Mouse (Mus musculus): ENCODE results near the gene Arhgap31. TPM values are rescaled to one million over a fixed set of nuclear protein-coding genes. Genes with fewer than 3 reads are reported as not detected.
A peak's percentile ranks its signal among the peaks of the same experiment; 100 is the strongest.

The Arhgap31 gene
- polyA plus RNA-seq, 1 experiment from 2014 or later = 23.9 TPM

- Histone ChIP-seq H3K4me1 (replicated peaks; ENCODE audit: control insufficient read depth, insufficient read depth, low read length) (peaks cover 15% of the 10 kb centered on the region), H3K36me3 (ENCODE audit: control insufficient read depth, insufficient read depth, low read length) (peaks cover 3% of the 10 kb centered on the region; the same call in 1 of the 2 replicates), H3K4me2 (ENCODE audit: low read depth, low read length) (no peak overlapping the region), H3K9ac (ENCODE audit: low read length) (no peak overlapping the region), H3K4me3 (ENCODE audit: low read length) (no peak overlapping the region), H3K27me3 (ENCODE audit: control insufficient read depth, insufficient read depth, low read depth, low read length) (no peaks in the 10 kb centered on the region), H3K27ac (ENCODE audit: low read length) (no peak overlapping the region), H3K9me3 (ENCODE audit: control insufficient read depth, low read length) (no peaks in the 10 kb centered on the region)
- ATAC-seq (ENCODE audit: low read depth) = no peak
- 82% methylated on average over 5 of the region's 5 CpGs for WGBS
Measured at GRCm38 (mm10) chr16:38697611-38698010, 15.5 kb downstream of the Arhgap31 start.

GRCm38 (mm10) chr16:38695557-38695956 lies 17.5 kb downstream of the Arhgap31 start:
- WGBS = 72% methylated on average over 5 of the region's 5 CpGs
- no peak overlapping the region for H3K9ac ChIP-seq (ENCODE audit: low read length)
- H3K4me2 ChIP-seq (ENCODE audit: low read depth, low read length) = no peak overlapping the region
- ATAC-seq (ENCODE audit: low read depth) = no peak
- H3K27ac ChIP-seq (ENCODE audit: low read length) = no peak overlapping the region
- no peaks in the 10 kb centered on the region for H3K27me3 ChIP-seq (ENCODE audit: control insufficient read depth, insufficient read depth, low read depth, low read length)
- peaks cover 2% of the 10 kb centered on the region for H3K4me1 ChIP-seq (replicated peaks; ENCODE audit: control insufficient read depth, insufficient read depth, low read length)
- no peak overlapping the region for H3K4me3 ChIP-seq (ENCODE audit: low read length)
- H3K36me3 ChIP-seq (ENCODE audit: control insufficient read depth, insufficient read depth, low read length) = peaks cover 3% of the 10 kb centered on the region; the same call in 1 of the 2 replicates
- no peaks in the 10 kb centered on the region for H3K9me3 ChIP-seq (ENCODE audit: control insufficient read depth, low read length)

- Histone ChIP-seq H3K4me3 (ENCODE audit: low read length) (no peak overlapping the region), H3K36me3 (ENCODE audit: control insufficient read depth, insufficient read depth, low read length) (peaks cover 3% of the 10 kb centered on the region; the same call in 1 of the 2 replicates), H3K27me3 (ENCODE audit: control insufficient read depth, insufficient read depth, low read depth, low read length) (no peaks in the 10 kb centered on the region), H3K9ac (ENCODE audit: low read length) (no peak overlapping the region), H3K4me1 (replicated peaks; ENCODE audit: control insufficient read depth, insufficient read depth, low read length) (no peaks in the 10 kb centered on the region), H3K4me2 (ENCODE audit: low read depth, low read length) (no peak overlapping the region), H3K9me3 (ENCODE audit: control insufficient read depth, low read length) (no peaks in the 10 kb centered on the region), H3K27ac (ENCODE audit: low read length) (no peak overlapping the region)
- no peak for ATAC-seq (ENCODE audit: low read depth)
- 92% methylated on average over 6 of the region's 6 CpGs for WGBS
Measured at GRCm38 (mm10) chr16:38694906-38695540, 18.1 kb downstream of the Arhgap31 start.

GRCm38 (mm10) chr16:38690501-38690900 lies 22.6 kb downstream of the Arhgap31 start:
- 85% methylated on average over 5 of the region's 5 CpGs for WGBS
- peaks cover 7% of the 10 kb centered on the region for H3K36me3 ChIP-seq (ENCODE audit: control insufficient read depth, insufficient read depth, low read length)
- no peaks in the 10 kb centered on the region for H3K27me3 ChIP-seq (ENCODE audit: control insufficient read depth, insufficient read depth, low read depth, low read length)
- H3K4me2 ChIP-seq (ENCODE audit: low read depth, low read length) = no peak overlapping the region
- no peak for ATAC-seq (ENCODE audit: low read depth)
- H3K9me3 ChIP-seq (ENCODE audit: control insufficient read depth, low read length) = no peaks in the 10 kb centered on the region
- H3K4me3 ChIP-seq (ENCODE audit: low read length) = no peak overlapping the region
- H3K4me1 ChIP-seq (replicated peaks; ENCODE audit: control insufficient read depth, insufficient read depth, low read length) = peaks cover 13% of the 10 kb centered on the region; the same call in 1 of the 2 replicates
- H3K27ac ChIP-seq (ENCODE audit: low read length) = no peak overlapping the region
- H3K9ac ChIP-seq (ENCODE audit: low read length) = no peak overlapping the region

- Histone ChIP-seq H3K9me3 (ENCODE audit: control insufficient read depth, low read length) (no peaks in the 10 kb centered on the region), H3K9ac (ENCODE audit: low read length) (no peak overlapping the region), H3K36me3 (ENCODE audit: control insufficient read depth, insufficient read depth, low read length) (peaks cover 4% of the 10 kb centered on the region), H3K27ac (ENCODE audit: low read length) (no peak overlapping the region), H3K4me3 (ENCODE audit: low read length) (no peak overlapping the region), H3K4me1 (replicated peaks; ENCODE audit: control insufficient read depth, insufficient read depth, low read length) (peaks cover 13% of the 10 kb centered on the region; the same call in 1 of the 2 replicates), H3K27me3 (ENCODE audit: control insufficient read depth, insufficient read depth, low read depth, low read length) (no peaks in the 10 kb centered on the region), H3K4me2 (ENCODE audit: low read depth, low read length) (no peak overlapping the region)
- ATAC-seq (ENCODE audit: low read depth) = no peak; the same call in 1 of the 2 replicates
- 63% methylated on average over 10 of the region's 10 CpGs for WGBS
Measured at GRCm38 (mm10) chr16:38689786-38690185, 23.3 kb downstream of the Arhgap31 start.

GRCm38 (mm10) chr16:38688531-38689264 lies 24.4 kb downstream of the Arhgap31 start:
- no peak for ATAC-seq (ENCODE audit: low read depth)
- Histone ChIP-seq H3K36me3 (ENCODE audit: control insufficient read depth, insufficient read depth, low read length) (peaks cover 4% of the 10 kb centered on the region), H3K4me3 (ENCODE audit: low read length) (no peak overlapping the region), H3K4me2 (ENCODE audit: low read depth, low read length) (no peak overlapping the region), H3K27ac (ENCODE audit: low read length) (peak overlapping the region; percentile 12; the same call in 1 of the 2 replicates), H3K9ac (ENCODE audit: low read length) (no peak overlapping the region), H3K9me3 (ENCODE audit: control insufficient read depth, low read length) (no peaks in the 10 kb centered on the region), H3K27me3 (ENCODE audit: control insufficient read depth, insufficient read depth, low read depth, low read length) (no peaks in the 10 kb centered on the region), H3K4me1 (replicated peaks; ENCODE audit: control insufficient read depth, insufficient read depth, low read length) (peaks cover 13% of the 10 kb centered on the region; the same call in 1 of the 2 replicates)
- 78% methylated on average over 12 of the region's 12 CpGs for WGBS

DNA sequence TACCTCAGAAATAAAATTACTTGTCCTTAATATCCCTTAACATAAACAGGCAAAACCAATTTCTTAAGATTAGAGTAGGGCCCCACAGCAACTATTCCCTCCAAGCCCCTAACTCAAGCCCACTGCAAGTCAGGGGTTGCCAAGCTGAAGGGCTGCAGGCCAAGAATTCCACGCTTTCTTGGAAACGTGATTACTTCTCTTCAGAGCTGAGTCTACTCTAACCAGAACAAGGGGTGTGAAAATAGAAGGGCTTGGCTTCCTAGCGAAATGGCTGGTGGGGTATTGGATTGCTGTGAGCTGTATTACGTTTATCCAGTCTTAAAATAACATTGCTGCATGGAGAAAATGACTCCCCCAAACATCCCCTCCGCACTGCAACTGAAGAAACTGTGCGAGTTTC lies 25.4 kb downstream of the Arhgap31 start:
- Histone ChIP-seq H3K9ac (ENCODE audit: low read length) (no peak overlapping the region), H3K36me3 (ENCODE audit: control insufficient read depth, insufficient read depth, low read length) (peaks cover 4% of the 10 kb centered on the region), H3K4me1 (replicated peaks; ENCODE audit: control insufficient read depth, insufficient read depth, low read length) (peaks cover 13% of the 10 kb centered on the region; the same call in 1 of the 2 replicates), H3K27me3 (ENCODE audit: control insufficient read depth, insufficient read depth, low read depth, low read length) (no peaks in the 10 kb centered on the region), H3K27ac (ENCODE audit: low read length) (no peak overlapping the region), H3K4me3 (ENCODE audit: low read length) (no peak overlapping the region), H3K4me2 (ENCODE audit: low read depth, low read length) (no peak overlapping the region), H3K9me3 (ENCODE audit: control insufficient read depth, low read length) (no peaks in the 10 kb centered on the region)
- 49% methylated on average over 6 of the region's 6 CpGs for WGBS
- ATAC-seq (ENCODE audit: low read depth) = no peak

DNA sequence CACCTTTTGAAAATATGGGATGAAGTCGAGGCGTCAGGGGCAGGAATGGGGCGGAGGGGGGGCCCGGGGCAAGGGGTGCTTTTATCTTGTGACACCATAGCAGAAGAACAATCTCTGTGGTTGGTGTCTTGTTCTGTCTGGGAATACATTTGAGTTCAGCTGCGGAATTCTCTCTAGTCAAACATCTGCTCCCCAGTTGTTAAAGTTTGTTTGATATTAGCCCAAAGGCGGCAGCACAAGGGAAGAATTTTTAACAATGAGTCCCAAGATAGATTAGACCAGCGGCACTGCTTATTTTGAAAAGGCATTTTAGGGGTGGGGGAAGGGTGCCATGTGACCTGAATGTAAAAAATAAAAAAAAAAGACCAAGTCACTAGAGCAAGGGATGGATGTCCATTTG lies 30.0 kb downstream of the Arhgap31 start:
- no peaks in the 10 kb centered on the region for H3K27me3 ChIP-seq (ENCODE audit: control insufficient read depth, insufficient read depth, low read depth, low read length)
- WGBS = 29% methylated on average over 7 of the region's 7 CpGs

GRCm38 (mm10) chr16:38681313-38681712 lies 31.8 kb downstream of the Arhgap31 start:
- Histone ChIP-seq H3K27me3 (ENCODE audit: control insufficient read depth, insufficient read depth, low read depth, low read length) (no peaks in the 10 kb centered on the region), H3K9me3 (ENCODE audit: control insufficient read depth, low read length) (no peaks in the 10 kb centered on the region), H3K4me2 (ENCODE audit: low read depth, low read length) (no peak overlapping the region), H3K4me1 (replicated peaks; ENCODE audit: control insufficient read depth, insufficient read depth, low read length) (no peaks in the 10 kb centered on the region; the same call in 1 of the 2 replicates), H3K36me3 (ENCODE audit: control insufficient read depth, insufficient read depth, low read length) (peaks cover 4% of the 10 kb centered on the region), H3K4me3 (ENCODE audit: low read length) (no peak overlapping the region), H3K27ac (ENCODE audit: low read length) (no peak overlapping the region), H3K9ac (ENCODE audit: low read length) (no peak overlapping the region)
- ATAC-seq (ENCODE audit: low read depth) = no peak
- 69% methylated on average over 2 of the region's 2 CpGs for WGBS

More for the DNA sequence above, 30.0 kb downstream of the Arhgap31 start:
- Histone ChIP-seq H3K36me3 (ENCODE audit: control insufficient read depth, insufficient read depth, low read length) (peaks cover 4% of the 10 kb centered on the region), H3K4me1 (replicated peaks; ENCODE audit: control insufficient read depth, insufficient read depth, low read length) (peaks cover 8% of the 10 kb centered on the region; the same call in 1 of the 2 replicates), H3K4me2 (ENCODE audit: low read depth, low read length) (no peak overlapping the region), H3K9ac (ENCODE audit: low read length) (no peak overlapping the region), H3K27ac (ENCODE audit: low read length) (no peak overlapping the region), H3K9me3 (ENCODE audit: control insufficient read depth, low read length) (no peaks in the 10 kb centered on the region), H3K4me3 (ENCODE audit: low read length) (no peak overlapping the region)
- ATAC-seq (ENCODE audit: low read depth) = no peak
